Mouse (Mus musculus): ENCODE data around the gene Rad21l.

Gene Rad21l

GRCm38 (mm10) chr2:151629310-151629709 lies 39.0 kb downstream of the Rad21l start:
- in situ Hi-C loops (cut with MboI, MseI), result no loop called here

- in situ Hi-C loops (cut with MboI, MseI), result no loop called here
Observed at GRCm38 (mm10) chr2:151628011-151628410, 40.3 kb downstream of the Rad21l start.

- in situ Hi-C loops (cut with MboI, MseI), result no loop called here
Observed at GRCm38 (mm10) chr2:151626296-151626695, 42.0 kb downstream of the Rad21l start.

- in situ Hi-C loops (cut with MboI, MseI), result no loop called here
Observed at GRCm38 (mm10) chr2:151623776-151624175, 44.6 kb downstream of the Rad21l start.

- in situ Hi-C loops (cut with MboI, MseI), result loop anchor here (10.0 kb wide), 1 partner anchor 732 kb away; no protein-coding TSS in a partner anchor
Observed at GRCm38 (mm10) chr2:151616551-151617329, 51.6 kb downstream of the Rad21l start.

GRCm38 (mm10) chr2:151615779-151616178 lies 52.6 kb downstream of the Rad21l start:
- in situ Hi-C loops (cut with MboI, MseI), result loop anchor here (10.0 kb wide), 1 partner anchor 731 kb away; no protein-coding TSS in a partner anchor

GRCm38 (mm10) chr2:151609974-151610373 lies 58.4 kb downstream of the Rad21l start:
- in situ Hi-C loops (cut with MboI, MseI), result loop anchor here (10.0 kb wide), 1 partner anchor 725 kb away; no protein-coding TSS in a partner anchor

- in situ Hi-C loops (cut with MboI, MseI), result no loop called here
Observed at GRCm38 (mm10) chr2:151608435-151608834, 59.9 kb downstream of the Rad21l start.

DNA sequence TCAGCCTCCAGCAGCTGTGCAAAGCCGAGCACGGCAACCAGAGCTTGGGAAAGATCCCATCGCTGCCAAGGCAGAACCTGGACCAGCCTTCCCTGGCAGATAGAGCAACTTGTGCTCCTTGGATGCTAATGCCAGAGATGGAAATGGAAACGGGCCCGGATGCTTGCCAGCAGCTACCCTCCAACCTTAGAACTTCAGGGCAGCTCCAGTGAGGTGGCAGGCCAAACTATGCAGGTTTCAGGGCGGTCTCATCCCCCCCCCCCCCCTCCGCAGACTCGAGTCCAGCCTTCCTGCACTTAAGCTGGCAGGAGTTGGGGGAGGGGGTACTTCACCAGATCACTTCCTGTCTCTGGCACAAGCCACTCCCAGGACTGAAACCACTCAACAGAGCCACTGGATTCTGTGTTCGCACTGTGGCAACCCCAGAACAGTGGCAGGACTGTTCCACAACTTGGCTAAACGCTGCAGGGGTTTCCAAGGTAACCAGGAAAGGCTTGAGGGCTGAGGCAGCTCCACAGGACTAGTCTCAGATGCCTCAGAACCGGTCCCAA lies 62.8 kb downstream of the Rad21l start:
- in situ Hi-C loops (cut with MboI, MseI), result no loop called here

- in situ Hi-C loops (cut with MboI, MseI), result no loop called here
Observed at GRCm38 (mm10) chr2:151603630-151604029, 64.7 kb downstream of the Rad21l start.

- in situ Hi-C loops (cut with MboI, MseI), result no loop called here
Observed at GRCm38 (mm10) chr2:151602106-151602505, 66.2 kb downstream of the Rad21l start.

DNA sequence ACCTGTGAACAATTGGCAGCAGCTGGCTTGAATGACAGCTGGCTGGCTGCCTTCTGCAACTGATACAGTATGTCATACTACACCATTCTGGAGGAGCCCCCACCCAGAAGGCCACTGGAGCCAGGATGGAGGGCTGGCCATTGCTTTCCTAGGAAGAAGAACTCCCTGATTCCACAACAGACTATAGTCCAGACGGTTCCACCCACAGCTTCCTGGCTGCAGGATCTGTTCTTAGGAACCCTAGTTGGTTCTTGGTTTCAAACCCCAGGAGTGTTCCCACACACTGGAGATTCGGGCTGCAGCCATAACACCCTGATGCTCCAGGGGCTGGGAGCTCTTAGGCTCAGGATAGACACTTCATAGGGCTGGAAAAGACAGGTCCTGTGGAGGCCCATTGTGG lies 70.3 kb downstream of the Rad21l start:
- in situ Hi-C loops (cut with MboI, MseI), result no loop called here
